Mouse (Mus musculus) cerebellum, adult 2 months (tissue): ENCODE measurements around the gene Spz1. TPM values are rescaled to one million over a fixed set of nuclear protein-coding genes. Genes with fewer than 3 reads are reported as not detected.
A peak's percentile ranks its signal among the peaks of the same experiment; 100 is the strongest.

ENCODE experiments used
- DNase-seq, 2 experiments: peaks; one replicate each; pipeline ENCODE4 v3.0.0; 2021
- H3K27ac ChIP-seq: fragments of 200-500 bp; 2 replicates; pipeline ENCODE4 v1.5.1; 2012; ENCODE audit warnings: low read length, control low read depth, inconsistent platforms; ENCODE audit not compliant: insufficient read depth
- H3K27me3 ChIP-seq: fragments of 200-500 bp; 2 replicates; pipeline ENCODE4 v1.6.1; 2012; ENCODE audit warnings: inconsistent platforms, mild to moderate bottlenecking, low read length, moderate library complexity; ENCODE audit not compliant: control insufficient read depth, insufficient read depth
- H3K4me1 ChIP-seq: fragments of 200-500 bp; 2 replicates; pipeline ENCODE4 v1.6.1; 2011; ENCODE audit warnings: low read length; ENCODE audit not compliant: control insufficient read depth, insufficient read depth
- H3K4me3 ChIP-seq: fragments of 200-500 bp; replicated peaks from 2 replicates; pipeline ENCODE3; 2011; ENCODE audit warnings: mild to moderate bottlenecking, low read depth, low read length, control low read depth; ENCODE audit not compliant: insufficient read depth
- CTCF ChIP-seq: fragments of 200-500 bp; IDR thresholded peaks from 2 replicates; pipeline ENCODE4 v1.5.1; 2011; ENCODE audit warnings: low read depth, mild to moderate bottlenecking, control low read depth, low read length, moderate library complexity, borderline replicate concordance; ENCODE audit not compliant: insufficient read depth
- POLR2A ChIP-seq: fragments of 200-500 bp; IDR thresholded peaks from 2 replicates; pipeline ENCODE4 v1.6.1; 2011; ENCODE audit warnings: low read length, control low read depth, borderline replicate concordance; ENCODE audit not compliant: insufficient read depth
- WGBS: fragments of 180-500 bp; shearing (Covaris S2); methylation state at CpG from one replicate; pipeline ENCODE4 v1.1.7; 2018; 5-methylcytosine and 5-hydroxymethylcytosine counted together
- polyA plus RNA-seq: library from polyadenylated mRNA; depleted of rRNA; stranded (reverse); fragments of >200 nt; gene quantifications from 2 replicates; pipeline ENCODE4 v1.2.3, GENCODE M21; 2012

Gene Spz1
- polyA plus RNA-seq, 1 experiment = not detected

GRCm38 (mm10) chr13:92592268-92592785 lies 16.4 kb upstream of the Spz1 start:
- Histone ChIP-seq H3K4me3 (no peak overlapping the region), H3K27ac (no peak overlapping the region), H3K27me3 (no peaks in the 10 kb centered on the region), H3K4me1 (0 out of 2 replicates have a peak, but pooled peaks cover 5% of the 10 kb centered on the region)
- TF ChIP-seq POLR2A = no peak
- TF ChIP-seq CTCF = no peak
- no peak for DNase-seq
- WGBS = 75% methylated on average over 5 of the region's 5 CpGs

DNA sequence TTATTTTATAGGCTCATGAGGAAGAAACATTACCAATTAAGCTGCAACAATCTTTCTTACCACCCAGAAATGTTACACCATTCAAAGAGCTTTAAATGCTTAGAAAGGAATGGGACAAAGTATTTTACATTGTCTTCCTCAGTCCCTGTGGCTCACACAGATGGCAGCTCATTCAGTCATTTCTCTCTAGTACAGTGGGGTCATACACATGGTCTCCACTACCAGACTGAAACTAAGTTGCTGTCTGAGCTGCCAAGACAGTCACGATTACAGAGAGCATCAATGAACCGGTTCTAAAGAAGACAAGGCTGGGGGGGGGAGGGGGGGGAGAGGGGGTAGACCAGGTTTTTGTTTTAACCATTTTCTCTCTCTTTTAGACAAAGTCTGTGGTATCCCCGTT lies 15.3 kb upstream of the Spz1 start:
- Histone ChIP-seq H3K4me1 (0 out of 2 replicates have a peak, but pooled peaks cover 5% of the 10 kb centered on the region), H3K27ac (no peak overlapping the region), H3K27me3 (no peaks in the 10 kb centered on the region), H3K4me3 (no peak overlapping the region)
- 56% methylated on average over 3 of the region's 3 CpGs for WGBS
- TF ChIP-seq POLR2A = no peak
- no peak for TF ChIP-seq CTCF
- DNase-seq = no peak

GRCm38 (mm10) chr13:92589255-92589654 lies 13.3 kb upstream of the Spz1 start:
- Histone ChIP-seq H3K27me3 (no peaks in the 10 kb centered on the region), H3K27ac (no peak overlapping the region), H3K4me1 (0 out of 2 replicates have a peak, but pooled peaks cover 5% of the 10 kb centered on the region), H3K4me3 (no peak overlapping the region)
- TF ChIP-seq CTCF (no peak), POLR2A (no peak)
- peak in 1 of 2 experiments; percentile 48 for DNase-seq

- no peak for TF ChIP-seq CTCF
- Histone ChIP-seq H3K27ac (no peak overlapping the region), H3K4me1 (0 out of 2 replicates have a peak, but pooled peaks cover 5% of the 10 kb centered on the region), H3K4me3 (no peak overlapping the region), H3K27me3 (no peaks in the 10 kb centered on the region)
- no peak for DNase-seq
- 90% methylated on average over 3 of the region's 3 CpGs for WGBS
Measured at GRCm38 (mm10) chr13:92588704-92589103, 12.7 kb upstream of the Spz1 start.

GRCm38 (mm10) chr13:92584094-92584717 lies 8.2 kb upstream of the Spz1 start:
- no peaks in the 10 kb centered on the region for H3K4me1 ChIP-seq
- 69% methylated on average over 8 of the region's 8 CpGs for WGBS
- no peak overlapping the region for H3K4me3 ChIP-seq
- no peak overlapping the region for H3K27ac ChIP-seq
- TF ChIP-seq POLR2A = no peak
- no peak for TF ChIP-seq CTCF
- H3K27me3 ChIP-seq = no peaks in the 10 kb centered on the region
- DNase-seq = no peak

DNA sequence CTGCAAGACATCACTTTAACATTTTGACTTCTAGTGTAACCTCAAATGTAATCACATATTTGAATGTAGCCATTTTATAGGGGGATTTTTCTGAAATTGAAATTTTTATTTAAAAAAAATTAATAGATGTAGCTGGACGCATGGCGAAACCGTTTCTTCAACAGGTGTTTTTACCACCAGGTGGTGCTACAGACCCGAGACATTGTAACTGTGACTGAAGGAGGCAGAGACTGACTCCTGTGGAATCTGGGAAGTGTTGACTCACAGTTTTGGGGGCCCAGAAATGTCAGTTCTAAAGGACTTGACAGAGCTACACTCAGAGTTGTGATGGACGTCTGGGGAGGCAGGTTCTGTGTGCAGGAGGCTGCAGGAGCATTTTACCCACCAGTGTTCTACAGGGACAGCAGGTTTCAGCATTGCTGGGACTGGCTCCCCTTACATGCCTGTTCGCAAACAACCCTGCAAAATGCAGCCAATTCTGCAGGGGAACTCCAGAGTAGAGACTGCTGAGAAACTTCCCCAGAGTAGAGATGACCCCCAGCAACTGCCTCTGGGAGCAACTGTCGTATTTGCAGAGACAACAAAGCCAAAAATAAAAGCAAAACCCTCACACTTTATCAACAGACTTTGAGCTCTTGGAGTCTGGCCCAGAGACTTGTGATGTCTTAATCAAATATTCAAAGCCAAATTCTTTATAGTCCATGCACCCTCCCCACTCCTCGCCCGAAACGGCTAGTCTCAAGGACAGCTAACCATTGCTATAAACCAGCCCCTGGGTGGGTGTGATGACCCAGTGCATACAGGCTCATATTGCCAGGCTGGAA lies 4.5 kb upstream of the Spz1 start:
- Histone ChIP-seq H3K4me1 (no peaks in the 10 kb centered on the region), H3K27me3 (no peaks in the 10 kb centered on the region), H3K4me3 (no peak overlapping the region), H3K27ac (no peak overlapping the region)
- WGBS = 18% methylated on average over 10 of the region's 10 CpGs
- TF ChIP-seq CTCF = peak; percentile 68
- no peak for TF ChIP-seq POLR2A
- DNase-seq = peak; percentile 43 to 47

GRCm38 (mm10) chr13:92578210-92578609 lies 2.2 kb upstream of the Spz1 start:
- DNase-seq = no peak
- Histone ChIP-seq H3K4me1 (no peaks in the 10 kb centered on the region), H3K27me3 (no peaks in the 10 kb centered on the region), H3K4me3 (no peak overlapping the region), H3K27ac (no peak overlapping the region)
- 76% methylated on average over 4 of the region's 4 CpGs for WGBS
- TF ChIP-seq CTCF = no peak
- TF ChIP-seq POLR2A = no peak
